Mouse (Mus musculus) forebrain, embryonic 13.5 days (tissue): ENCODE data around the gene Nsmce1. TPM values are rescaled to one million over a fixed set of nuclear protein-coding genes. Genes with fewer than 3 reads are reported as not detected.

Experiments used
- ATAC-seq: fragments of 200-750 bp; cut with Nextera tagmentation; 2 replicates; pipeline ENCODE4 v1.8.0; 2017
- H3K27ac ChIP-seq: fragments of 300-500 bp; sonication (generic); 2 replicates; pipeline ENCODE4 v1.5.1; 2015; ENCODE audit warnings: inconsistent platforms, mild to moderate bottlenecking, moderate library complexity
- H3K27me3 ChIP-seq: fragments of 300-500 bp; sonication (generic); 2 replicates; pipeline ENCODE4 v1.6.1; 2015; ENCODE audit warnings: mild to moderate bottlenecking, inconsistent platforms
- H3K36me3 ChIP-seq: fragments of 300-500 bp; sonication (generic); 2 replicates; pipeline ENCODE4 v1.6.1; 2015; ENCODE audit warnings: mild to moderate bottlenecking, inconsistent platforms; ENCODE audit not compliant: poor library complexity, severe bottlenecking
- H3K4me1 ChIP-seq: fragments of 300-500 bp; sonication (generic); 2 replicates; pipeline ENCODE4 v1.6.1; 2015; ENCODE audit warnings: inconsistent platforms
- H3K4me2 ChIP-seq: fragments of 300-500 bp; sonication (generic); 2 replicates; pipeline ENCODE4 v1.6.1; 2015; ENCODE audit warnings: inconsistent platforms, mild to moderate bottlenecking, moderate library complexity
- H3K4me3 ChIP-seq: fragments of 300-500 bp; sonication (generic); 2 replicates; pipeline ENCODE4 v1.5.1; 2015; ENCODE audit warnings: mild to moderate bottlenecking, inconsistent platforms
- H3K9ac ChIP-seq: fragments of 300-500 bp; sonication (generic); 2 replicates; pipeline ENCODE4 v1.6.1; 2015; ENCODE audit warnings: mild to moderate bottlenecking, inconsistent platforms
- H3K9me3 ChIP-seq: fragments of 300-500 bp; sonication (generic); replicated peaks from 2 replicates; pipeline ENCODE4 v1.6.1; 2016; ENCODE audit warnings: inconsistent platforms
- WGBS: fragments of 180-500 bp; shearing (Covaris S2); methylation state at CpG from one replicate; pipeline ENCODE4 v1.1.7; 2015; 5-methylcytosine and 5-hydroxymethylcytosine counted together
- polyA plus RNA-seq: library from polyadenylated mRNA; unstranded; fragments of >200 nt; fragmentation: Nextera tagmentation; extraction: Ambion mirVana; gene quantifications from 2 replicates; pipeline ENCODE4 v1.2.1, GENCODE M21; 2015

Gene Nsmce1
- polyA plus RNA-seq, 1 experiment from 2014 or later = 137 TPM

GRCm38 (mm10) chr7:125486121-125486630 is 5.2 kb downstream of the Nsmce1 start:
- ATAC-seq = no peak
- no peaks in the 10 kb centered on the region for H3K9me3 ChIP-seq
- H3K4me2 ChIP-seq = no peak overlapping the region
- H3K27ac ChIP-seq = no peak overlapping the region
- peaks cover 48% of the 10 kb centered on the region for H3K36me3 ChIP-seq
- no peak overlapping the region for H3K4me3 ChIP-seq
- H3K27me3 ChIP-seq = no peaks in the 10 kb centered on the region
- H3K4me1 ChIP-seq = peaks cover 13% of the 10 kb centered on the region
- H3K9ac ChIP-seq = no peak overlapping the region
- 97% methylated on average over 16 of the region's 16 CpGs for WGBS

- no peak overlapping the region for H3K4me3 ChIP-seq
- ATAC-seq = no peak
- no peak overlapping the region for H3K4me2 ChIP-seq
- no peak overlapping the region for H3K27ac ChIP-seq
- 96% methylated on average over 7 of the region's 7 CpGs for WGBS
- no peak overlapping the region for H3K9ac ChIP-seq
- H3K36me3 ChIP-seq = peaks cover 57% of the 10 kb centered on the region
- no peaks in the 10 kb centered on the region for H3K27me3 ChIP-seq
- no peaks in the 10 kb centered on the region for H3K9me3 ChIP-seq
- H3K4me1 ChIP-seq = 0 out of 2 replicates have a peak, but pooled peaks cover 3% of the 10 kb centered on the region
Observed at GRCm38 (mm10) chr7:125484791-125485190, 6.6 kb downstream of the Nsmce1 start.

GRCm38 (mm10) chr7:125482886-125483285 is 8.5 kb downstream of the Nsmce1 start:
- ATAC-seq = no peak
- Histone ChIP-seq H3K27me3 (no peaks in the 10 kb centered on the region), H3K9ac (no peak overlapping the region), H3K4me1 (no peaks in the 10 kb centered on the region), H3K9me3 (no peaks in the 10 kb centered on the region), H3K27ac (no peak overlapping the region), H3K36me3 (peaks cover 59% of the 10 kb centered on the region), H3K4me3 (no peak overlapping the region), H3K4me2 (no peak overlapping the region)
- 77% methylated on average over 2 of the region's 2 CpGs for WGBS

GRCm38 (mm10) chr7:125482339-125482738 is 9.1 kb downstream of the Nsmce1 start:
- no peak overlapping the region for H3K27ac ChIP-seq
- WGBS = 87% methylated on average over 3 of the region's 3 CpGs
- H3K4me3 ChIP-seq = no peak overlapping the region
- no peaks in the 10 kb centered on the region for H3K4me1 ChIP-seq
- H3K4me2 ChIP-seq = no peak overlapping the region
- no peak for ATAC-seq
- no peaks in the 10 kb centered on the region for H3K9me3 ChIP-seq
- peaks cover 65% of the 10 kb centered on the region for H3K36me3 ChIP-seq
- H3K9ac ChIP-seq = no peak overlapping the region
- H3K27me3 ChIP-seq = no peaks in the 10 kb centered on the region

- Histone ChIP-seq H3K27ac (no peak overlapping the region), H3K36me3 (peaks cover 55% of the 10 kb centered on the region), H3K27me3 (no peaks in the 10 kb centered on the region), H3K4me1 (peaks cover 14% of the 10 kb centered on the region), H3K9ac (no peak overlapping the region), H3K4me2 (no peak overlapping the region), H3K9me3 (no peaks in the 10 kb centered on the region), H3K4me3 (no peak overlapping the region)
- 95% methylated on average over 4 of the region's 4 CpGs for WGBS
- no peak for ATAC-seq
Observed at GRCm38 (mm10) chr7:125480518-125480917, 10.9 kb downstream of the Nsmce1 start.

GRCm38 (mm10) chr7:125478391-125478984 is 12.9 kb downstream of the Nsmce1 start:
- H3K27me3 ChIP-seq = no peaks in the 10 kb centered on the region
- 86% methylated on average over 7 of the region's 7 CpGs for WGBS
- H3K9me3 ChIP-seq = no peaks in the 10 kb centered on the region
- no peak overlapping the region for H3K9ac ChIP-seq
- H3K27ac ChIP-seq = no peak overlapping the region
- peaks cover 21% of the 10 kb centered on the region for H3K4me1 ChIP-seq
- no peak for ATAC-seq
- H3K36me3 ChIP-seq = peaks cover 35% of the 10 kb centered on the region
- H3K4me3 ChIP-seq = no peak overlapping the region
- no peak overlapping the region for H3K4me2 ChIP-seq

- Histone ChIP-seq H3K27ac (peak overlapping the region; percentile 41), H3K9ac (no peak overlapping the region), H3K4me1 (peaks cover 29% of the 10 kb centered on the region), H3K4me3 (no peak overlapping the region), H3K9me3 (no peaks in the 10 kb centered on the region), H3K27me3 (no peaks in the 10 kb centered on the region), H3K36me3 (peaks cover 24% of the 10 kb centered on the region), H3K4me2 (no peak overlapping the region)
- WGBS = 38% methylated on average over 11 of the region's 11 CpGs
- peak; percentile 34; the same call in 1 of the 2 replicates for ATAC-seq
Observed at GRCm38 (mm10) chr7:125475601-125476251, 15.7 kb downstream of the Nsmce1 start.

- Histone ChIP-seq H3K27me3 (no peaks in the 10 kb centered on the region), H3K36me3 (peaks cover 20% of the 10 kb centered on the region), H3K27ac (no peak overlapping the region), H3K9ac (no peak overlapping the region), H3K4me2 (no peak overlapping the region), H3K9me3 (no peaks in the 10 kb centered on the region), H3K4me1 (peaks cover 29% of the 10 kb centered on the region), H3K4me3 (no peak overlapping the region)
- no peak for ATAC-seq
- 87% methylated on average over 4 of the region's 4 CpGs for WGBS
Observed at GRCm38 (mm10) chr7:125474535-125474934, 16.9 kb downstream of the Nsmce1 start.

- 0 out of 2 replicates have a peak overlapping the region, but pooled peaks have one; percentile 2 for H3K4me2 ChIP-seq
- peak; percentile 65 for ATAC-seq
- 33% methylated on average over 13 of the region's 13 CpGs for WGBS
- H3K4me1 ChIP-seq = peaks cover 29% of the 10 kb centered on the region
- H3K9ac ChIP-seq = no peak overlapping the region
- H3K36me3 ChIP-seq = peaks cover 36% of the 10 kb centered on the region
- H3K4me3 ChIP-seq = no peak overlapping the region
- H3K27ac ChIP-seq = peak overlapping the region; percentile 42
- no peaks in the 10 kb centered on the region for H3K27me3 ChIP-seq
- H3K9me3 ChIP-seq = no peaks in the 10 kb centered on the region
Observed at GRCm38 (mm10) chr7:125471991-125472741, 19.2 kb downstream of the Nsmce1 start.

GRCm38 (mm10) chr7:125470901-125471300 is 20.5 kb downstream of the Nsmce1 start:
- no peak overlapping the region for H3K4me2 ChIP-seq
- 94% methylated on average over 4 of the region's 4 CpGs for WGBS
- H3K4me3 ChIP-seq = no peak overlapping the region
- H3K27ac ChIP-seq = no peak overlapping the region
- no peak for ATAC-seq
- peaks cover 48% of the 10 kb centered on the region for H3K36me3 ChIP-seq
- H3K9me3 ChIP-seq = no peaks in the 10 kb centered on the region
- H3K4me1 ChIP-seq = peaks cover 19% of the 10 kb centered on the region
- H3K9ac ChIP-seq = no peak overlapping the region
- H3K27me3 ChIP-seq = no peaks in the 10 kb centered on the region

- H3K36me3 ChIP-seq = peaks cover 58% of the 10 kb centered on the region
- H3K27me3 ChIP-seq = no peaks in the 10 kb centered on the region
- peak; percentile 29; the same call in 1 of the 2 replicates for ATAC-seq
- no peak overlapping the region for H3K4me2 ChIP-seq
- H3K4me1 ChIP-seq = peaks cover 9% of the 10 kb centered on the region
- H3K9ac ChIP-seq = no peak overlapping the region
- WGBS = 34% methylated on average over 5 of the region's 5 CpGs
- H3K9me3 ChIP-seq = no peaks in the 10 kb centered on the region
- H3K27ac ChIP-seq = no peak overlapping the region
- H3K4me3 ChIP-seq = no peak overlapping the region
Observed at GRCm38 (mm10) chr7:125469937-125470336, 21.5 kb downstream of the Nsmce1 start.

GRCm38 (mm10) chr7:125462200-125462599 is 29.2 kb downstream of the Nsmce1 start:
- H3K27ac ChIP-seq = no peak overlapping the region
- no peak overlapping the region for H3K4me3 ChIP-seq
- ATAC-seq = no peak
- peaks cover 33% of the 10 kb centered on the region for H3K36me3 ChIP-seq
- no peak overlapping the region for H3K9ac ChIP-seq
- no peaks in the 10 kb centered on the region for H3K4me1 ChIP-seq
- no peak overlapping the region for H3K4me2 ChIP-seq
- H3K27me3 ChIP-seq = no peaks in the 10 kb centered on the region
- H3K9me3 ChIP-seq = no peaks in the 10 kb centered on the region
- WGBS = 52% methylated on average over 2 of the region's 2 CpGs
